Mouse (Mus musculus) heart, embryonic 14.5 days (tissue): ENCODE measurements at regions not wholly inside any gene's neighbourhood (a gene's known extent, or its start where the extent isn't known, plus 50 kb on each side); places are given as distances from the start of the nearest gene placed in this dataset.

ENCODE experiments used
- ATAC-seq: fragments of 200-750 bp; cut with Nextera tagmentation; 2 replicates; pipeline ENCODE4 v1.8.0; 2017; ENCODE audit warnings: low read depth, moderate TSS enrichment; ENCODE audit not compliant: insufficient number of reproducible peaks, insufficient read depth, low FRiP score
- H3K27ac ChIP-seq, 2 experiments: fragments of 200-500 bp in 1 of 2; fragments of 300-500 bp in 1 of 2; sonication (generic) in 1 of 2; replicated peaks in 1 of 2; 2 replicates each; pipeline ENCODE4 v1.5.1; 2012 to 2014; ENCODE audit warnings: low read depth in 2 of 2, low read length in 2 of 2, control low read depth in 1 of 2, mild to moderate bottlenecking in 1 of 2, mixed read lengths in 1 of 2; ENCODE audit not compliant: control insufficient read depth in 1 of 2, insufficient read depth in 1 of 2
- H3K27me3 ChIP-seq: fragments of 300-500 bp; sonication (generic); 2 replicates; pipeline ENCODE4 v1.6.1; 2014; ENCODE audit warnings: mild to moderate bottlenecking, low read length, control low read depth; ENCODE audit not compliant: control insufficient read depth, insufficient read depth
- H3K36me3 ChIP-seq: fragments of 300-500 bp; sonication (generic); 2 replicates; pipeline ENCODE4 v1.6.1; 2014; ENCODE audit warnings: mild to moderate bottlenecking, control low read depth, low read length, mixed read lengths; ENCODE audit not compliant: control insufficient read depth, insufficient read depth
- H3K4me1 ChIP-seq, 2 experiments: fragments of 200-500 bp in 1 of 2; fragments of 300-500 bp in 1 of 2; sonication (generic) in 1 of 2; 2 replicates each; pipeline ENCODE4 v1.6.1; 2012 to 2014; ENCODE audit warnings: low read length in 2 of 2, control low read depth in 1 of 2, mixed read lengths in 1 of 2; ENCODE audit not compliant: control insufficient read depth in 2 of 2, insufficient read depth in 2 of 2
- H3K4me2 ChIP-seq: fragments of 300-500 bp; sonication (generic); 2 replicates; pipeline ENCODE4 v1.6.1; 2014; ENCODE audit warnings: mild to moderate bottlenecking, low read length
- H3K4me3 ChIP-seq, 2 experiments: fragments of 200-500 bp in 1 of 2; fragments of 300-500 bp in 1 of 2; sonication (generic) in 1 of 2; 2 replicates each; pipeline ENCODE4 v1.5.1; 2012 to 2014; ENCODE audit warnings: low read length in 2 of 2, mild to moderate bottlenecking in 2 of 2, control low read depth in 1 of 2, low read depth in 1 of 2, moderate library complexity in 1 of 2; ENCODE audit not compliant: control insufficient read depth in 1 of 2, insufficient read depth in 1 of 2
- H3K9ac ChIP-seq: fragments of 300-500 bp; sonication (generic); 2 replicates; pipeline ENCODE4 v1.6.1; 2014; ENCODE audit warnings: mild to moderate bottlenecking, low read length
- H3K9me3 ChIP-seq: fragments of 300-500 bp; sonication (generic); 2 replicates; pipeline ENCODE4 v1.6.1; 2016; ENCODE audit warnings: low read length, control low read depth; ENCODE audit not compliant: control insufficient read depth
- WGBS: fragments of 180-500 bp; shearing (Covaris S2); extraction: QIAGEN DNeasy Blood & Tissue Kit; methylation state at CpG from one replicate; pipeline ENCODE4 v1.1.7; 2014; 5-methylcytosine and 5-hydroxymethylcytosine counted together

DNA sequence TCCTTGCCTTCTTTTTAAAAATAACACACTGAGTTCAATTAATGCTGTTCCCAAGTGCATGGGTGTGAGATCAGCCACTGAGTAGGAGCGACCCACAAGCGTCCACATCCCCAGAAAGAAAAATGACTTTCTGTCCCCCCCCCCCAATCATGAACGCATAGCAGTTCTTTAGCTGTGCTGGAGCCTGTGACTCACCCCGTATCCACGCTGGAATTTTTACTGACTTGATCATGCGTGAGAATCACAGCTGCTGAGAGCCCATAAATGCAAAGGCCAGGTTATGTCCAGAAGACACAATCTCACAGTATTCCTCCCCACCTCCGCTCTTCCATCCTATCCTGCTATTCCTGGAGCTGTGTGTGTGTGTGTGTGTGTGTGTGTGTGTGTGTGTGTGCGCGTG is 53.3 kb downstream of the Fos start:
- ATAC-seq, result no peak
- H3K27me3 ChIP-seq, result no peaks in the 10 kb centered on the region
- H3K9ac ChIP-seq, result no peak overlapping the region
- H3K4me1 ChIP-seq, result peaks cover 1 to 4% of the 10 kb centered on the region in 2 experiments; a peak in 3 of 4 replicates
- H3K36me3 ChIP-seq, result no peaks in the 10 kb centered on the region
- no peak overlapping the region for H3K27ac ChIP-seq
- no peak overlapping the region for H3K4me2 ChIP-seq
- H3K9me3 ChIP-seq, result no peaks in the 10 kb centered on the region
- 77% methylated on average over 9 of the region's 9 CpGs for WGBS
- no peak overlapping the region for H3K4me3 ChIP-seq

DNA sequence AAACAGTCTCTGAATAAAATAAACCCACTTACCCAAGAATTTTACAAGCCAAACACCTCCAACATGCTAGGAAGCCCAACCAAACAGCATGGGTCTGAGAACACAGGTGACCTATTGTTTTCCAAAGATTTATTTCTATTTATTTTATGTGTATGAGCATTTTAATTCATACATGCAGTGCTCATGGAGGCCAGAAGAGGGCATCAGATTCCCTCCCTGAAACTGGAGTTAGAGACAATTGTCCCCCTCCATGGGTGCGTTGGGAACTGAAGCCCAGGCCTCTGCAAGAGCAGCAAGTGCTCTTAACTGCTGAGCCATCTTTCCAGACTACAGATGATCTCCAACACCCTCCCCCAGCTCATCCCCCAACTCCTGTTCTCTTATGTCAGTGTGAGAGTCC is 57.9 kb downstream of the Fos start:
- Histone ChIP-seq H3K36me3 (no peaks in the 10 kb centered on the region), H3K9ac (no peak overlapping the region), H3K4me1 (peaks cover 4 to 14% of the 10 kb centered on the region in 2 experiments; a peak in 3 of 4 replicates), H3K9me3 (no peaks in the 10 kb centered on the region), H3K4me3 (no peak overlapping the region), H3K4me2 (no peak overlapping the region), H3K27me3 (no peaks in the 10 kb centered on the region), H3K27ac (no peak overlapping the region)
- no peak for ATAC-seq
- WGBS, result 85% methylated on average over 1 of the region's 1 CpGs

DNA sequence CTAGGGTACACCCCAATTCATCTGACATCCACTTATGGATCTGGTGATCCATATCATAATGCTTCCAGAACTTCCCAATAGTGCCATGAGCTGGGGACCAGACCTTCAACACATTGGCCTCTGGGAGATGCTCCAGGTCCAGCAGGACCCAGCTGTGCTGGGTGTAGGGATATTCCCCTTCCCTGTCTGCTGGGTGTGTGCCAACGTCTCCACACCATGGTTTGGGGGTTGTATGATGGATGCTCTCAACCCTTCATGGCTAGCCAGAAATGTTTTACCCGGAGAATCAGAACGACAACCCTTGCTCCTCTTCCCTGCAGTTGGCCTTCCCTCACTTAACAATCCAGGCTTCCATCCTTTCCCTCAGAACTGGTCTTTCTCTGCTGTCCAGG is 58.5 kb downstream of the Fos start:
- H3K36me3 ChIP-seq, result no peaks in the 10 kb centered on the region
- WGBS, result 69% methylated on average over 3 of the region's 3 CpGs
- H3K9ac ChIP-seq, result no peak overlapping the region
- H3K4me2 ChIP-seq, result no peak overlapping the region
- no peak overlapping the region for H3K4me3 ChIP-seq
- peaks cover 4 to 14% of the 10 kb centered on the region in 2 experiments; a peak in 3 of 4 replicates for H3K4me1 ChIP-seq
- H3K27me3 ChIP-seq, result no peaks in the 10 kb centered on the region
- ATAC-seq, result no peak
- H3K27ac ChIP-seq, result peak overlapping the region in 1 of 2 experiments; percentile 23; a peak in 1 of 4 replicates
- no peaks in the 10 kb centered on the region for H3K9me3 ChIP-seq

DNA sequence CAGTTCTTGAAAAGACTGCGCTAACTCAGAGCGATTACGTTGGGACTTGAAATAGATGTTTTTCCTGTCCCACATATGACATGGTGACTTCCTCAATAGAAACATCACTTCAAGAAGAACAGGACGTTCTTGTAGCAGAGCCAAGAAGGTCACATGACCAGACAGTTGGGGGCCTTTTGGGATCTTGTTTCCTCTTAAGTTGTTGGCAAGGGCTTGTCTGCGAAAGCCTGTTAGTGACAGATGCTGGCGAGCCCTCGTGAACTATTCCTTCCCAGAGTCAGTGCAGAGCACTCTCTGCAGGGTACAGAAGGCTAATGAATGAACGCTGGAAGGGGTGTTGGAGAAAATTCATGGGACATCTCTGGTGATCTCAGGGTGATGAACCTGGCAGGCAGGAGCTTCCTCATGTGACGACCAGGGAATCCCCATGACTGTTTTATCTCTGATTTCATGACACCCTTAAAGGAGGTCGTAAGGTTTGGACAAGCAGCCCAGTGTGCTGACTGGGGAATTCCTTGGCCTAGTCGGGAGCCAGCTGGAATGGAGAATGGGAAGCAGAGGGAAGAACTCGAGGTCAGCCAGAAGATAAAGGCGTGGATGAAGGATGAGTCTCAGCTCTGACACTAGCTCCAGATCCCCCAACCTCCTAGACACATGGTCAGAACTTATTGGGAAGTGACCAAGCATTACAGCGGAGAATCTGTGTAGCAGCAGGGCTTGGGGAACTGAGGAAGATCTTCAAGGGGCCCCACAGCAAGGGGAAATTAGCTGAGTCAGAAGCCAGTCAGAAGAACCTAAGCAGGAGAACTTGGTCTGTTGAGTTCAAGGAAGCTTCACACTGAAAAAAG is 59.1 kb downstream of the Fos start:
- Histone ChIP-seq H3K4me1 (peaks cover 4 to 14% of the 10 kb centered on the region in 2 experiments; a peak in 3 of 4 replicates), H3K36me3 (no peaks in the 10 kb centered on the region), H3K4me2 (no peak overlapping the region), H3K27ac (peak overlapping the region in 1 of 2 experiments; percentile 23; a peak in 1 of 4 replicates), H3K9ac (no peak overlapping the region), H3K4me3 (no peak overlapping the region), H3K27me3 (no peaks in the 10 kb centered on the region), H3K9me3 (no peaks in the 10 kb centered on the region)
- 0 out of 2 replicates have a peak, but pooled peaks have one; percentile 39 for ATAC-seq
- WGBS, result 36% methylated on average over 14 of the region's 14 CpGs

DNA sequence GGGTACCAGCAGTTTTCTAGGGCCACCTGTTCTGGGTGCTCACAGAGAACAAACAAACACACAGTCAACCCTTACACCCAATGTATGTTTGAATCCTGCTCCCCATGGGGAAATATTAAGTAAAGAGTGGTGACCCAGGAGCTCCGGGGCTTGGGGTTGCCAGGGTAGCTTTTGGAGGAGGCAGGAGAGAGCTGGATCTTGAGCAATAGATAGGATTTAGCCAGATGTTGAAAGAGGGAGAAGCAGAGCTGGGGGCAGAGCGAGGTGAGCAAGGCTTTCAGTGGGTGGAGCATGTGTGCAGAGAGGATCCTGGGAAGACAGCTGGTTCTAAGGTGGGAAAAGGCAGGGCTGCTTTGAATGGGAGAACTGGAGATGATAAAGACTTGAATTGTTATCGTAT is 59.9 kb downstream of the Fos start:
- no peaks in the 10 kb centered on the region for H3K9me3 ChIP-seq
- 84% methylated on average over 3 of the region's 3 CpGs for WGBS
- H3K4me2 ChIP-seq, result no peak overlapping the region
- H3K4me3 ChIP-seq, result no peak overlapping the region
- H3K9ac ChIP-seq, result no peak overlapping the region
- 0 out of 4 replicates have a peak overlapping the region, but pooled peaks of 1 of the 2 experiments have one; percentile 6 for H3K27ac ChIP-seq
- no peaks in the 10 kb centered on the region for H3K27me3 ChIP-seq
- no peaks in the 10 kb centered on the region for H3K36me3 ChIP-seq
- ATAC-seq, result no peak
- peaks cover 4 to 14% of the 10 kb centered on the region in 2 experiments; a peak in 3 of 4 replicates for H3K4me1 ChIP-seq

DNA sequence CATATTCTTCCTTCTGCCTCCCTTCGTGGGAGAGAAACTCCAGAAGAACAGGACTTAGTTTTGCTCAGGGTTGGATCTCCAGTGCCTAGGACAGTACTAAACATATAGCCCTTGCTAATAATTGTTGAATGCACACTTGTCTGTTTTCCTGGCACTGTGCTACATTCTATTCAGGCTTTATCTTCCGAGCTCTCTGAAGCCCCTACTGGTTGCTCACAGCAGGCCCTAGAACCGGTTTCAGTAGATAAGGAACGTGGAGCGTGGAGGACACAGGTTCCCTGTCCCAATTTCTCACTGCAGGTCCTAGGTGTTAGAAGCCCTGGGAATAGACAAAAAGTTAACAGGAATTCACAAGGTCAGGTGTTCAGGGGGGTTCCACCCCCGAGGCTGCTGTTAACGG is 59.4 kb upstream of the Jdp2 start:
- Histone ChIP-seq H3K27me3 (no peaks in the 10 kb centered on the region), H3K27ac (no peak overlapping the region), H3K4me1 (peaks cover 13 to 23% of the 10 kb centered on the region in 2 experiments), H3K36me3 (no peaks in the 10 kb centered on the region), H3K4me2 (no peak overlapping the region), H3K4me3 (no peak overlapping the region), H3K9me3 (no peaks in the 10 kb centered on the region), H3K9ac (no peak overlapping the region)
- ATAC-seq, result no peak
- 14% methylated on average over 7 of the region's 7 CpGs for WGBS

DNA sequence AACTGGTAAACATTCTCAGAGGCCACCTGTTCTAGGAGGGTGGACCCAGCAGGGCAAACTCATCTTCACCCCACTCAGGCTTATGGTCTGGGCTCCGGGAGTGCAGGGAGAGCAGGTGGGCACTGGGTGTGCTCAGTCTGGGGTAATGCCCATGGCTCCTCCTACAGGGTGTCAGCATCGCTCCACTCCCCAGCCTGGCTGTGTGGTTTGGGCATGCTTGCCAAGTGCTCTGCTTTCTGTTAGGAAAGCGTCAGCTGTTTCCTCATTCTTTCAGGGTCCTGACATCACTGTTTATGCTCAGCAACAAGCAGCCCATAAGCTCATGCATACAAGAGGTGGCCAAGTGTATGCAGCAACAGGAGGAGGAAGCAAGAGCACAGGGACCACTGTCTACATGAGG is 57.7 kb upstream of the Jdp2 start:
- H3K4me2 ChIP-seq, result peak overlapping the region; percentile 25; the same call in 1 of the 2 replicates
- H3K9me3 ChIP-seq, result no peaks in the 10 kb centered on the region
- ATAC-seq, result peak; percentile 86
- H3K27me3 ChIP-seq, result no peaks in the 10 kb centered on the region
- 21% methylated on average over 3 of the region's 3 CpGs for WGBS
- peaks cover 16 to 28% of the 10 kb centered on the region in 2 experiments for H3K4me1 ChIP-seq
- H3K27ac ChIP-seq, result peak overlapping the region in 1 of 2 experiments; percentile 72; a peak in 2 of 4 replicates
- no peaks in the 10 kb centered on the region for H3K36me3 ChIP-seq
- no peak overlapping the region for H3K4me3 ChIP-seq
- no peak overlapping the region for H3K9ac ChIP-seq
